Mouse (Mus musculus) monocyte, adult 2 months (primary cell): ENCODE measurements at regions not wholly inside any gene's neighbourhood (a gene's known extent, or its start where the extent isn't known, plus 50 kb on each side); places are given as distances from the start of the nearest gene placed in this dataset.

Experiments used
- DNase-seq, 2 experiments: peaks; one replicate each; pipeline ENCODE4 v3.0.0; 2022; ENCODE audit warnings: low spot score in 2 of 2, low read depth in 1 of 2

- no peak for DNase-seq
Measured at GRCm38 (mm10) chr16:5538836-5539510, 283.2 kb upstream of the Eef2kmt start.

- no peak for DNase-seq
Measured at GRCm38 (mm10) chr16:5537286-5538204, 281.8 kb upstream of the Eef2kmt start.

- DNase-seq: no peak
Measured at GRCm38 (mm10) chr16:5536515-5536972, 280.8 kb upstream of the Eef2kmt start.

GRCm38 (mm10) chr16:5535414-5535813 lies 279.6 kb upstream of the Eef2kmt start:
- DNase-seq: no peak

- no peak for DNase-seq
Measured at GRCm38 (mm10) chr16:5534862-5535261, 279.1 kb upstream of the Eef2kmt start.

- no peak for DNase-seq
Measured at GRCm38 (mm10) chr16:5534385-5534784, 278.6 kb upstream of the Eef2kmt start.

- no peak for DNase-seq
Measured at GRCm38 (mm10) chr16:5532281-5532680, 276.5 kb upstream of the Eef2kmt start.

GRCm38 (mm10) chr16:5529823-5530222 lies 274.0 kb upstream of the Eef2kmt start:
- no peak for DNase-seq

GRCm38 (mm10) chr16:5527936-5528335 lies 272.2 kb upstream of the Eef2kmt start:
- DNase-seq: no peak

GRCm38 (mm10) chr16:5524375-5524774 lies 268.6 kb upstream of the Eef2kmt start:
- no peak for DNase-seq

- no peak for DNase-seq
Measured at GRCm38 (mm10) chr16:5523402-5524021, 267.7 kb upstream of the Eef2kmt start.

- DNase-seq: no peak
Measured at GRCm38 (mm10) chr16:5517746-5518145, 262.0 kb upstream of the Eef2kmt start.

- DNase-seq: no peak
Measured at GRCm38 (mm10) chr16:5515867-5516266, 260.1 kb upstream of the Eef2kmt start.

GRCm38 (mm10) chr16:5507261-5507660 lies 251.5 kb upstream of the Eef2kmt start:
- no peak for DNase-seq

- no peak for DNase-seq
Measured at GRCm38 (mm10) chr16:5501961-5502360, 246.2 kb upstream of the Eef2kmt start.

- no peak for DNase-seq
Measured at GRCm38 (mm10) chr16:5496051-5496685, 240.4 kb upstream of the Eef2kmt start.

GRCm38 (mm10) chr16:5493352-5493751 lies 237.6 kb upstream of the Eef2kmt start:
- DNase-seq: no peak

- DNase-seq: no peak
Measured at GRCm38 (mm10) chr16:5487259-5487658, 231.5 kb upstream of the Eef2kmt start.

- DNase-seq: no peak
Measured at GRCm38 (mm10) chr16:5483337-5483736, 227.6 kb upstream of the Eef2kmt start.

GRCm38 (mm10) chr16:5480148-5480547 lies 224.4 kb upstream of the Eef2kmt start:
- no peak for DNase-seq

- no peak for DNase-seq
Measured at GRCm38 (mm10) chr16:5478970-5479369, 223.2 kb upstream of the Eef2kmt start.
